Mouse (Mus musculus): ENCODE measurements around the gene Pgghg. TPM values are rescaled to one million over a fixed set of nuclear protein-coding genes. Genes with fewer than 3 reads are reported as not detected.
"Not testable (repeated sequence)": the region's sequence is repeated elsewhere in the genome, so short reads cannot be mapped to it uniquely, and the experiment has no call there.

Gene Pgghg
- polyA plus RNA-seq, 1 experiment from 2014 or later = 8.2 TPM

DNA sequence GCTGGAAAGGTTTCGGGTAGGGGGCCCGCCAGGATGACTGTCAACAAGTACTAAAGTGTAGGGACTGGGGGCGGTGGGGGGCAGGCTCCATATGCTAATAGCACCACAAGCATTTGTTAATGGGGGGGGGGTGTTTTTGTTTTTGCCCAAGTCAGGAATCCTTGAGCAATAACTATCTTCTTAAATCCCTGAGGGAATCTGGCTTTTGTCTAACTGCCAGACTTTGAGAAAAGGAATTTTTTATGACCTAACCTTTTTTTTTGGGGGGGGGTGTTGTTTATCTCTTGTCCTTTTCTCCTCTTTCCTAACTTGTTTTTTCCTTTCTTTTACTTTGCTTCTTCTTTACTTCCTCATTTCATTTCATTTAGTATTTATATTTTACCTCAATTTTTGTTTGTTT is 34.3 kb downstream of the Pgghg start:
- no peak overlapping the region for H3K4me3 ChIP-seq
- 13% methylated on average over 3 of the region's 3 CpGs for WGBS
- H3K9ac ChIP-seq = no peak overlapping the region
- no peak for ATAC-seq
- H3K27me3 ChIP-seq = peaks cover 14% of the 10 kb centered on the region
- H3K9me3 ChIP-seq (replicated peaks) = no peaks in the 10 kb centered on the region
- peaks cover 6% of the 10 kb centered on the region; the same call in 1 of the 2 replicates for H3K4me1 ChIP-seq
- H3K36me3 ChIP-seq (ENCODE audit: poor library complexity, severe bottlenecking) = no peaks in the 10 kb centered on the region
- H3K27ac ChIP-seq = no peak overlapping the region
- no peak overlapping the region for H3K4me2 ChIP-seq

DNA sequence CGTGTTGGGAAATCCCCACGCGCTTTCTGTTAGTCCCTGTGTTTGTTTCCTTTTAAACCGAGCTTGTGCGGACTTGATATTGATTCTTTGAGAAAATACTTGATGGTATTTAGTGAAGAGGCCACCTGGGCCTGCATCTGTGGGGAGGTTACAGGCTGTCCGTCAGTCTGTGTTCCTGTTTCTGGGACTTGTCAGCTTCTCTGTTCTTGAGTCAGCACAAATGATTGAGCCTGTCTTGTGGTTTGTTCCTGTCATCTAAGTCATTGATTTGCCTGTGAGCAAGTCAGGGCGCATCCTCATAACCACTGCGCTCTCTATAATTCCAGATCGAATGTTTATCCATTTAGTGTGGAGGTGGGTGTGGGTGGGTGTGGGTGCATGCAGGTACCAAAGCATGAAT is 35.5 kb downstream of the Pgghg start:
- WGBS = 94% methylated on average over 9 of the region's 9 CpGs
- peaks cover 14% of the 10 kb centered on the region for H3K27me3 ChIP-seq
- not testable (repeated sequence) for H3K36me3 ChIP-seq (ENCODE audit: poor library complexity, severe bottlenecking); H3K4me3 ChIP-seq; ATAC-seq; H3K27ac ChIP-seq; H3K4me2 ChIP-seq; H3K4me1 ChIP-seq; H3K9ac ChIP-seq; H3K9me3 ChIP-seq (replicated peaks)

DNA sequence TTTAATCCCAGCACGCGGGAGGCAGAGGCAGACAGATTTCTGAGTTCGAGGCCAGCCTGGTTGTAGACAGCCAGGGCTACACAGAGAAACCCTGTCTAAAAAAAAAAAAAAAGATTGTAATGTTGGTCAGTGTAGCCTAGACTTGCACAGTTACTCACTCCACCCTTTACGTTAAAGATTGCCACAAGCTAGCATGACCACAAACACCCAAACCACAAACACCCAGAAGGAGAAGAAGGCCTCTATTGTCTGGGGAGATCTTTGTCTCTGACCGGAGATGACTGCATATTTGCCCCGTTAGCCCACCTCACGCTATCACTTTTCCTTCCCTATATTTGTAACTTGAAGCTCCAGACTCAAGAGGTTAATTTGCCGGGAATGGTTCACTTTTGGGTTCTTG is 40.5 kb downstream of the Pgghg start:
- Histone ChIP-seq H3K4me2 (no peak overlapping the region), H3K27me3 (no peaks in the 10 kb centered on the region), H3K27ac (no peak overlapping the region), H3K9ac (no peak overlapping the region), H3K9me3 (replicated peaks) (no peaks in the 10 kb centered on the region), H3K4me1 (no peaks in the 10 kb centered on the region), H3K36me3 (ENCODE audit: poor library complexity, severe bottlenecking) (no peaks in the 10 kb centered on the region), H3K4me3 (no peak overlapping the region)
- 95% methylated on average over 8 of the region's 8 CpGs for WGBS
- ATAC-seq = no peak

DNA sequence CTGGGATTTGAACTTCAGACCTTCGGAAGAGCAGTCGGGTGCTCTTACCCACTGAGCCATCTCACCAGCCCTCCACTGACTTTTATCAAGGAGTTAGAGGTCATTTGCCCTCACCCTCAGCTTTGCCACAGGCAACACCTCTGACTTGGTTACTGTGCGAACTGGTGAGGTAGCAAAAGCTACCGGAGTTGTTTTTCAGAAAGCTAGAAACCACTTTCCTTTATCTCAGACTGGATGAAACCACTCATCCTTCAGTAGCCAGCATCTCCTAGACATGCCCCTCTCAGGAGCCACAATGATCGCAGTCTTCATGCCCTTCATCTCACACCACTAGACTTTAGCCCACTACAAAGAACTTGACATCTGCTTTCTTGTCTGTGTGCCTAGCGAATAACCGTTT is 41.8 kb downstream of the Pgghg start:
- Histone ChIP-seq H3K4me2 (no peak overlapping the region), H3K27ac (no peak overlapping the region), H3K27me3 (no peaks in the 10 kb centered on the region), H3K4me3 (no peak overlapping the region), H3K9me3 (replicated peaks) (no peaks in the 10 kb centered on the region), H3K36me3 (ENCODE audit: poor library complexity, severe bottlenecking) (no peaks in the 10 kb centered on the region), H3K9ac (no peak overlapping the region), H3K4me1 (no peaks in the 10 kb centered on the region)
- no peak for ATAC-seq
- WGBS = 91% methylated on average over 7 of the region's 7 CpGs

DNA sequence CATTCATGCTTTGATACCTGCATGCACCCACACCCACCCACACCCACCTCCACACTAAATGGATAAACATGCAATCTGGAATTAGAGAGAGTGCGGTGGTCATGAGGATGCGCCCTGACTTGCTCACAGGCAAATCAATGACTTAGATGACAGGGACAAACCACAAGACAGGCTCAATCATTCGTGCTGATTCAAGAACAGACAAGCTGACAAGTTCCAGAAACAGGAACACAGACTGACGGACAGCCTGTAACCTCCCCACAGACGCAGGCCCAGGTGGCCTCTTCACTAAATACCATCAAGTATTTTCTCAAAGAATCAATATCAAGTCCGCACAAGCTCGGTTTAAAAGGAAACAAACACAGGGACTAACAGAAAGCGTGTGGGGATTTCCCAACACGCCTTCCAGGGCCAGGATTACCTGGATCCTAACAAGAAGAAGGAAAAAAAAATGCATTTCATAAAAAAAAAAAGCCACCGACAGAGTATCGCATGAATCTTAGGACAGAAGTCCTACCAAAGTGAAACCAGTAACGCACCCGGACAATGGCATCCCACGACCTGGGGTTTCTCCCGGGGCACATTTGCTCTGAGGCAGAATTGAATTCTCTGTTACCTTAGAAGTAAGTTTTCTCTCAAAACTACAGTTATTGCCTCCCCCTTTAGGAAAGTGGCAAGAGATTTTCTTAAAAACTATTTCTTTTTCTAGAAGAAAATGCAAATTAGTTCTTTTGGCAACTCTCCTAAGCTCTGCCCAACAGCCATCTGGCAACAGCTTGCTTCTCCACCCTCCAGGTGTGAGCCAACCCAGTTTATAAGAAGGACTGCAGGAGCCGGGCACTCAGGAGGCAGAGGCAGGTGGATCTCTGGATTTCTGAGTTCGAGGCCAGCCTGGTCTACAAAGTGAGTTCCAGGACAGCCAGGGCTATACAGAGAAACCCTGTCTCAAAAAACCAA is 46.3 kb downstream of the Pgghg start:
- Histone ChIP-seq H3K4me3 (no peak overlapping the region), H3K9ac (no peak overlapping the region), H3K4me1 (no peaks in the 10 kb centered on the region), H3K4me2 (no peak overlapping the region), H3K9me3 (replicated peaks) (no peaks in the 10 kb centered on the region), H3K36me3 (ENCODE audit: poor library complexity, severe bottlenecking) (no peaks in the 10 kb centered on the region), H3K27ac (no peak overlapping the region), H3K27me3 (no peaks in the 10 kb centered on the region)
- WGBS = 91% methylated on average over 17 of the region's 17 CpGs
- ATAC-seq = no peak

DNA sequence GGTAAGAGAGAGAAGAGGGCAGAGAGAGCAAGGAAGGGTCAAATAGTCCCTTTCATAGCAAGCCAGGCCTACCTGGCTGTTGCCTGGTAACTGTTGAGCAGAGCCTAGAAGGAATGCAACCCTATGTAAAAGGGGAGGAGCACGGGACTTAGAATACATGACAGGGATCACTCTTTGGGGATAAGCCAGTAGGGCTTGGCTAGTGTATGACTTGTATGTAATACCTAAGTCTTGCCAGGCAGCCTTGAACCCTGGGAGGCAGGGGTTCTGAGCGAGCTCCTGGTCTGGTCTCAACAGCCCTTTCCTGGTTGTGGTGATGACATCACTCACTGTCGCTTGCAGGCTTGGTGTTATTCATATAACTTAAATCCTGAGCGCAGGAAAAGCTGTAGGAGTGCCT is 47.8 kb downstream of the Pgghg start:
- no peaks in the 10 kb centered on the region for H3K9me3 ChIP-seq (replicated peaks)
- no peaks in the 10 kb centered on the region for H3K36me3 ChIP-seq (ENCODE audit: poor library complexity, severe bottlenecking)
- WGBS = 83% methylated on average over 4 of the region's 4 CpGs
- ATAC-seq = no peak
- no peaks in the 10 kb centered on the region for H3K4me1 ChIP-seq
- no peak overlapping the region for H3K9ac ChIP-seq
- no peaks in the 10 kb centered on the region for H3K27me3 ChIP-seq
- no peak overlapping the region for H3K27ac ChIP-seq
- H3K4me3 ChIP-seq = no peak overlapping the region
- H3K4me2 ChIP-seq = no peak overlapping the region

DNA sequence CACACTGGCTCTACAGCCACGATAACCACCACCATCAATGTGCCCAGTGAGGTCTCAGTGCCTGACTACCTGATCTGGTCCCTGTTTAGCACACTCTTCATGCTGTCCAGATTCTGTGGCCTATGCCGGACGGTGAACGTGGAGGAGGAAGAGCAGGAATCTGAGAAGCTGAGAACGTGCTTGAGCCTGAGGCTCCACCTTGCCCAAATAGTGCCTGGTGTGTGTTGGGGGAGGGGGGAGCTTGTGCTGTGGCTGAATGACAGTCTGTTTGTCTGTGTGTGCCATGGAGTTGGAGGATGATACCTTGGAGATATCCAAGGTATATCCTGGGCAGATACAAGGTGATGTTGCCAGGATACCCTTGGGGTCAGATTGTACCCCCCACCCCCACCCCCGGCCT is 49.0 kb downstream of the Pgghg start:
- Histone ChIP-seq H3K4me3 (no peak overlapping the region), H3K27me3 (no peaks in the 10 kb centered on the region), H3K4me1 (no peaks in the 10 kb centered on the region), H3K9ac (no peak overlapping the region), H3K9me3 (replicated peaks) (no peaks in the 10 kb centered on the region), H3K36me3 (ENCODE audit: poor library complexity, severe bottlenecking) (no peaks in the 10 kb centered on the region), H3K27ac (no peak overlapping the region), H3K4me2 (no peak overlapping the region)
- 78% methylated on average over 6 of the region's 6 CpGs for WGBS
- no peak for ATAC-seq

DNA sequence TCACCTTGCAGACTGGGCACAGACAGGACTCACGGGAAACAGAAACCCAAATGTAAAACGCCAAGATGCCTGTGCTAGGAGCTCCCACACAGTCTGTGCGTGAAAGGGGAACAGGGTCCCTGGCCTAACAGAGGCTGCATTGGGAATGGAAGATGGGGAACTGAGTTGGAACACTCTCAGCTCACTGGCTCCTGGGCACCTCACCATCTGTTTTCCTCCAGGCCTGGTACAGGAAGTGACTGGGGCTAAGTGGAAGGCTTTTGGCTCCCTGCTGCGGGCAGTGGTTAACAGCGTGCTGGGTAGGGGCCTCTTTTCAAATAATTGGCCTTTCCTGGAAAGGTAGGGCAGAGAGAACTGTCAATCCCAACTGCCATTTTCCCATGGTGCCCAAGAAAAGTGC is 49.4 kb downstream of the Pgghg start:
- no peaks in the 10 kb centered on the region for H3K4me1 ChIP-seq
- H3K9me3 ChIP-seq (replicated peaks) = no peaks in the 10 kb centered on the region
- H3K36me3 ChIP-seq (ENCODE audit: poor library complexity, severe bottlenecking) = no peaks in the 10 kb centered on the region
- H3K27me3 ChIP-seq = no peaks in the 10 kb centered on the region
- H3K9ac ChIP-seq = no peak overlapping the region
- no peak overlapping the region for H3K27ac ChIP-seq
- no peak for ATAC-seq
- 74% methylated on average over 5 of the region's 5 CpGs for WGBS
- no peak overlapping the region for H3K4me3 ChIP-seq
- no peak overlapping the region for H3K4me2 ChIP-seq

DNA sequence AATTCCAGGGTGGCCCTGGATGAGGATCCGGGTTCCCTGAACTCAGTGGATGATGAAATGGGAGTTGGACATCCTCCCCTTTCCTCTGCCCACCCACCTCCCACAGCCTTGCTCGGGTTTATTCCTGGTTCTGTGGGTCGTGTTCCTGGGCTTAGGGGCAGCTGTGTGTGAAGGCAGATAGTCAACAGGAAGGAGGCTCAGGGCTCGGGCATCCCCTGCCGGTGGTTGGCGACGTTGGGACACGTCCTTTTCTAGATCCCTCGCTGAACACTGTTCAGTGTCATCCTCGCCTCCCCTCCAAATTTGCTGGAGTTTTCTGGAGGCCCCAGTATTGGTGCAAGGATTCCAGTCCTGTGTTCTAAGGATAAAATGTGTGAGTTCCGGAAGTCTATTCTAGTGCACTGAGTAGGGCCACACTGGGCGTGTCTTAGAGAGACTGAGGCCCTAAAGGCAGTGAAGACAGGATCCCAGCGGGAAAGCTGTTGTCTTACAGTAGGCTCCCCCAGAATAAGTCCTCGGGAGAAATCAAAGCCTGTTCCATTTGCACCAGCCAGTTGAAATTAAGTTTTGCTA is 50.0 kb downstream of the Pgghg start:
- no peak overlapping the region for H3K4me2 ChIP-seq
- H3K9me3 ChIP-seq (replicated peaks) = no peaks in the 10 kb centered on the region
- H3K36me3 ChIP-seq (ENCODE audit: poor library complexity, severe bottlenecking) = no peaks in the 10 kb centered on the region
- H3K4me3 ChIP-seq = no peak overlapping the region
- no peaks in the 10 kb centered on the region for H3K27me3 ChIP-seq
- ATAC-seq = no peak
- 89% methylated on average over 14 of the region's 14 CpGs for WGBS
- H3K27ac ChIP-seq = no peak overlapping the region
- no peaks in the 10 kb centered on the region for H3K4me1 ChIP-seq
- H3K9ac ChIP-seq = no peak overlapping the region

Other genes starting within 250 kb of the Pgghg start
- gene Olfr541, start 244.1 kb upstream of the Pgghg start, polyA plus RNA-seq (2015; fragmentation: Nextera tagmentation; extraction: Ambion mirVana) = not detected in 2 replicates
- not detected in 2 replicates for gene Cyp2e1, start 177.7 kb upstream of the Pgghg start, polyA plus RNA-seq (2015; fragmentation: Nextera tagmentation; extraction: Ambion mirVana)
- 0.28 TPM in 1 of 2 replicates, not detected in the other for gene Syce1, start 153.5 kb upstream of the Pgghg start, polyA plus RNA-seq (2015; fragmentation: Nextera tagmentation; extraction: Ambion mirVana)
- 8.7 and 10.6 TPM in 2 replicates for gene Zfp941, start 119.2 kb upstream of the Pgghg start, polyA plus RNA-seq (2015; fragmentation: Nextera tagmentation; extraction: Ambion mirVana)
- not detected in 2 replicates for gene Urah, start 106.4 kb upstream of the Pgghg start, polyA plus RNA-seq (2015; fragmentation: Nextera tagmentation; extraction: Ambion mirVana)
- gene Scgb1c1, start 95.8 kb upstream of the Pgghg start, polyA plus RNA-seq (2015; fragmentation: Nextera tagmentation; extraction: Ambion mirVana) = not detected in 2 replicates
- gene Odf3, start 93.6 kb upstream of the Pgghg start, polyA plus RNA-seq (2015; fragmentation: Nextera tagmentation; extraction: Ambion mirVana) = not detected in 2 replicates
- not detected in 2 replicates for gene Gm45785, start 85.1 kb upstream of the Pgghg start, polyA plus RNA-seq (2015; fragmentation: Nextera tagmentation; extraction: Ambion mirVana)
- gene Ric8a, start 84.4 kb upstream of the Pgghg start, polyA plus RNA-seq (2015; fragmentation: Nextera tagmentation; extraction: Ambion mirVana) = 65.7 and 80.4 TPM in 2 replicates
- 34.6 and 38.7 TPM in 2 replicates for gene Bet1l, start 83.8 kb upstream of the Pgghg start, polyA plus RNA-seq (2015; fragmentation: Nextera tagmentation; extraction: Ambion mirVana)
- 310 and 318 TPM in 2 replicates for gene Psmd13, start 59.4 kb upstream of the Pgghg start, polyA plus RNA-seq (2015; fragmentation: Nextera tagmentation; extraction: Ambion mirVana)
- gene Sirt3, start 59.1 kb upstream of the Pgghg start, polyA plus RNA-seq (2015; fragmentation: Nextera tagmentation; extraction: Ambion mirVana) = 29.4 and 31.0 TPM in 2 replicates
- gene Cox8b, start 40.9 kb upstream of the Pgghg start, polyA plus RNA-seq (2015; fragmentation: Nextera tagmentation; extraction: Ambion mirVana) = not detected in 2 replicates
- 0.22 and 0.28 TPM in 2 replicates for gene Nlrp6, start 20.5 kb upstream of the Pgghg start, polyA plus RNA-seq (2015; fragmentation: Nextera tagmentation; extraction: Ambion mirVana)
- 0.45 and 0.64 TPM in 2 replicates for gene Ifitm5, start 8.9 kb downstream of the Pgghg start, polyA plus RNA-seq (2015; fragmentation: Nextera tagmentation; extraction: Ambion mirVana)
- not detected in 2 replicates for gene Gm45717, start 14.5 kb downstream of the Pgghg start, polyA plus RNA-seq (2015; fragmentation: Nextera tagmentation; extraction: Ambion mirVana)
- gene Ifitm2, start 14.6 kb downstream of the Pgghg start, polyA plus RNA-seq (2015; fragmentation: Nextera tagmentation; extraction: Ambion mirVana) = 147 and 153 TPM in 2 replicates
- 2.7 and 4.8 TPM in 2 replicates for gene Ifitm1, start 25.8 kb downstream of the Pgghg start, polyA plus RNA-seq (2015; fragmentation: Nextera tagmentation; extraction: Ambion mirVana)
- 12.7 and 18.1 TPM in 2 replicates for gene Ifitm3, start 69.4 kb downstream of the Pgghg start, polyA plus RNA-seq (2015; fragmentation: Nextera tagmentation; extraction: Ambion mirVana)
- gene Ifitm6, start 76.5 kb downstream of the Pgghg start, polyA plus RNA-seq (2015; fragmentation: Nextera tagmentation; extraction: Ambion mirVana) = not detected in 2 replicates
- not detected in 2 replicates for gene Gm17387, start 87.7 kb downstream of the Pgghg start, polyA plus RNA-seq (2015; fragmentation: Nextera tagmentation; extraction: Ambion mirVana)
- 33.0 and 34.7 TPM in 2 replicates for gene B4galnt4, start 119.7 kb downstream of the Pgghg start, polyA plus RNA-seq (2015; fragmentation: Nextera tagmentation; extraction: Ambion mirVana)
- 0.25 TPM in 1 of 2 replicates, not detected in the other for gene Pkp3, start 136.8 kb downstream of the Pgghg start, polyA plus RNA-seq (2015; fragmentation: Nextera tagmentation; extraction: Ambion mirVana)
- gene Sigirr, start 159.2 kb downstream of the Pgghg start, polyA plus RNA-seq (2015; fragmentation: Nextera tagmentation; extraction: Ambion mirVana) = 1.5 and 1.7 TPM in 2 replicates
- 0.13 TPM in 1 of 2 replicates, not detected in the other for gene Ano9, start 176.4 kb downstream of the Pgghg start, polyA plus RNA-seq (2015; fragmentation: Nextera tagmentation; extraction: Ambion mirVana)
- gene Ptdss2, start 181.0 kb downstream of the Pgghg start, polyA plus RNA-seq (2015; fragmentation: Nextera tagmentation; extraction: Ambion mirVana) = 61.1 and 69.5 TPM in 2 replicates
- gene Rnh1, start 231.5 kb downstream of the Pgghg start, polyA plus RNA-seq (2015; fragmentation: Nextera tagmentation; extraction: Ambion mirVana) = 40.7 and 45.2 TPM in 2 replicates